ENCODE assay signal across 29 mouse cellular contexts in the genomic region with DNA sequence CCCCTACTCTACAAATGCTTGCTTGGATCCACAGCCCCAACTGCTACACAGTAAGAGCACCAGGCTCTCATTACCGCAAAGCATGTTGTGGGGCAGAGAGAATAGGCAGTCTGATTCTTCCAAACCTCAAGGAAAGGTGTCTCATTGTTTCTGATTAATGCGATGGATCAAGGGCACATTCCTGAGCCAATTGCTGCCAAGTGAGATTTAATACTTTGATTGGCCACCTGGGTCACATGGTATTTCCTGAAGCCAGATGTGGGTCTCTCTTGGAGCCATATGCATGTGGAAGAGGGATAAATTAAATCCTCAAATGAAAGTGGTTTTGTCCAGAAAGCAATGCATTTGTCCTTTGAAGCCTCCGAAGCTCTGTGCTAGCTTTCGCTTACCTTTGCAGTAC.
DNase-seq lines count a peak whose midpoint lies in the region; ATAC-seq and TF ChIP-seq lines count a peak whose summit lies in the region.
"Had no signal": no experiment of that assay in that cellular context is flagged by ENCODE, and none has a peak within 500 bp of the region (broad histone marks: within the 10 kb centered on the region; RNA-seq: fewer than 3 reads in every experiment).

No protein-coding gene starts in this region.

- no peak overlapping the region for H3K4me2 ChIP-seq in embryonic facial prominence, embryonic 11.5 days (ENCODE audit: low read depth, low read length)
- no peak overlapping the region for H3K4me2 ChIP-seq in limb, embryonic 11.5 days (ENCODE audit: low read depth, severe bottlenecking)
- H3K4me2 ChIP-seq: heart, embryonic 15.5 days; limb, embryonic 12.5 days; liver, embryonic 11.5 days; lung, embryonic 15.5 days; midbrain, embryonic 13.5 days; neural tube, embryonic 13.5 days; stomach, embryonic 15.5 days had no signal

- H3K27me3 ChIP-seq in embryonic facial prominence, embryonic 11.5 days (ENCODE audit: control insufficient read depth, insufficient read depth, low read length) = no peaks in the 10 kb centered on the region
- H3K27me3 ChIP-seq in limb, embryonic 11.5 days (ENCODE audit: control insufficient read depth, insufficient read depth, low read length) = no peaks in the 10 kb centered on the region
- H3K27me3 ChIP-seq in heart, embryonic 10.5 days (ENCODE audit: insufficient read depth, poor library complexity, severe bottlenecking) = no peaks in the 10 kb centered on the region
- H3K27me3 ChIP-seq: heart, embryonic 15.5 days; limb, embryonic 12.5 days; lung, embryonic 15.5 days; midbrain, embryonic 13.5 days; neural tube, embryonic 13.5 days; Patski; stomach, embryonic 15.5 days had no signal

- no peak for ATAC-seq in embryonic facial prominence, embryonic 11.5 days (replicated peaks; ENCODE audit: insufficient number of reproducible peaks, low FRiP score, low TSS enrichment, low read depth)
- no peak for ATAC-seq in limb, embryonic 11.5 days (ENCODE audit: insufficient number of reproducible peaks, low FRiP score, low TSS enrichment, low read depth)
- ATAC-seq: forebrain, embryonic 16.5 days; hindbrain, postnatal 0 days; intestine, postnatal 0 days; midbrain, embryonic 13.5 days; Patski had no signal

- H3K4me3 ChIP-seq in ES-E14 (ENCODE audit: insufficient read depth in 1 of 2, low read depth in 1 of 2, low read length in 2 of 2, poor library complexity in 1 of 2, severe bottlenecking in 1 of 2) = no peak overlapping the region
- H3K4me3 ChIP-seq in embryonic facial prominence, embryonic 11.5 days (ENCODE audit: low read depth, low read length) = no peak overlapping the region
- no peak overlapping the region for H3K4me3 ChIP-seq in limb, embryonic 11.5 days (ENCODE audit: low read depth, low read length)
- no peak overlapping the region for H3K4me3 ChIP-seq in heart, embryonic 10.5 days
- H3K4me3 ChIP-seq: heart, embryonic 15.5 days; limb, embryonic 12.5 days; lung, embryonic 15.5 days; midbrain, embryonic 13.5 days; neural tube, embryonic 13.5 days; stomach, embryonic 15.5 days had no signal

- H3K4me1 ChIP-seq in ES-E14 (ENCODE audit: control insufficient read depth in 2 of 2, insufficient read depth in 2 of 2, low read length in 2 of 2, poor library complexity in 1 of 2) = no peaks in the 10 kb centered on the region
- no peaks in the 10 kb centered on the region for H3K4me1 ChIP-seq in embryonic facial prominence, embryonic 11.5 days (ENCODE audit: control insufficient read depth, insufficient read depth, low read length)
- no peaks in the 10 kb centered on the region for H3K4me1 ChIP-seq in limb, embryonic 11.5 days (ENCODE audit: control insufficient read depth, insufficient read depth, low read length)
- no peaks in the 10 kb centered on the region for H3K4me1 ChIP-seq in heart, embryonic 10.5 days
- H3K4me1 ChIP-seq: heart, embryonic 15.5 days; limb, embryonic 12.5 days; lung, embryonic 15.5 days; midbrain, embryonic 13.5 days; neural tube, embryonic 13.5 days; stomach, embryonic 15.5 days had no signal

- H3K36me3 ChIP-seq in ES-E14 (ENCODE audit: control insufficient read depth, insufficient read depth, low read length, poor library complexity, severe bottlenecking) = no peaks in the 10 kb centered on the region
- H3K36me3 ChIP-seq in embryonic facial prominence, embryonic 11.5 days (replicated peaks; ENCODE audit: control insufficient read depth, insufficient read depth, low read depth, low read length) = no peaks in the 10 kb centered on the region
- H3K36me3 ChIP-seq in limb, embryonic 11.5 days (ENCODE audit: control insufficient read depth, insufficient read depth, low read length) = no peaks in the 10 kb centered on the region
- H3K36me3 ChIP-seq in heart, embryonic 10.5 days = no peaks in the 10 kb centered on the region
- H3K36me3 ChIP-seq: G1E; heart, embryonic 15.5 days; limb, embryonic 12.5 days; lung, embryonic 15.5 days; midbrain, embryonic 13.5 days; neural tube, embryonic 13.5 days; stomach, embryonic 15.5 days had no signal

- 63% methylated on average over 4 of the region's 4 CpGs for WGBS in embryonic facial prominence, embryonic 11.5 days
- WGBS in limb, embryonic 11.5 days = 66% methylated on average over 4 of the region's 4 CpGs
- 93% methylated on average over 4 of the region's 4 CpGs for WGBS in heart, embryonic 10.5 days

- no peak overlapping the region for H3K27ac ChIP-seq in ES-E14 (ENCODE audit: insufficient read depth, low read depth, low read length, poor library complexity, severe bottlenecking)
- H3K27ac ChIP-seq in embryonic facial prominence, embryonic 11.5 days (replicated peaks; ENCODE audit: low read depth, low read length) = no peak overlapping the region
- no peak overlapping the region for H3K27ac ChIP-seq in limb, embryonic 11.5 days (replicated peaks; ENCODE audit: low read depth, low read length)
- H3K27ac ChIP-seq in heart, embryonic 10.5 days = no peak overlapping the region
- H3K27ac ChIP-seq: heart, embryonic 15.5 days; hindbrain, postnatal 0 days; limb, embryonic 12.5 days; lung, embryonic 15.5 days; midbrain, embryonic 13.5 days; neural tube, embryonic 13.5 days; stomach, embryonic 15.5 days had no signal

- H3K9ac ChIP-seq in ES-E14 (ENCODE audit: insufficient read depth, low read depth, low read length, poor library complexity, severe bottlenecking) = no peak overlapping the region
- no peak overlapping the region for H3K9ac ChIP-seq in embryonic facial prominence, embryonic 11.5 days (replicated peaks; ENCODE audit: low read length)
- H3K9ac ChIP-seq in limb, embryonic 11.5 days (ENCODE audit: low read length) = no peak overlapping the region
- H3K9ac ChIP-seq: heart, embryonic 15.5 days; limb, embryonic 12.5 days; lung, embryonic 15.5 days; midbrain, embryonic 13.5 days; neural tube, embryonic 13.5 days; stomach, embryonic 15.5 days had no signal

- DNase-seq in ES-CJ7 (ENCODE audit: low read depth, low spot score) (peak; percentile 25), ES-E14 (ENCODE audit: low read depth, low spot score) (peak; percentile 20)
- DNase-seq in embryonic facial prominence, embryonic 11.5 days (ENCODE audit: low spot score) = peak; percentile 59
- peak; percentile 26 for DNase-seq in limb, embryonic 11.5 days (ENCODE audit: low spot score)
- no peak for DNase-seq in ovary, postnatal 10 days (ENCODE audit: low spot score)
- DNase-seq in heart, embryonic 10.5 days (ENCODE audit: low spot score) = no peak
- no peak for DNase-seq in adrenal gland, adult 2 months
- DNase-seq: adrenal gland, adult 8-10 months; B cell, adult 2 months; cerebellum, adult 11-12 months; cerebellum, adult 9-11 months; gastrocnemius, postnatal 14 days; kidney, adult 9 months; kidney, postnatal 10 days; layer of hippocampus, postnatal 36 days; right cerebral cortex, postnatal 14 days; thymus, postnatal 14 days had no signal

- no peaks in the 10 kb centered on the region for H3K9me3 ChIP-seq in ES-E14 (ENCODE audit: control insufficient read depth, insufficient read depth, low read depth, low read length)
- no peaks in the 10 kb centered on the region for H3K9me3 ChIP-seq in embryonic facial prominence, embryonic 11.5 days (replicated peaks; ENCODE audit: control insufficient read depth, low read length)
- H3K9me3 ChIP-seq in limb, embryonic 11.5 days (ENCODE audit: control insufficient read depth, low read length) = no peaks in the 10 kb centered on the region
- H3K9me3 ChIP-seq in heart, embryonic 10.5 days = no peaks in the 10 kb centered on the region
- H3K9me3 ChIP-seq: heart, embryonic 15.5 days; limb, embryonic 12.5 days; lung, embryonic 15.5 days; midbrain, embryonic 13.5 days; neural tube, embryonic 13.5 days; stomach, embryonic 15.5 days had no signal

- in situ Hi-C loops in ES-E14 (cut with MboI; ENCODE audit: low sequenced_read_pairs in 2 of 2, unreplicated experiment in 2 of 2) = no loop called here

TF ChIP-seq in ES-E14, 5 proteins besides CTCF, POLR2A, EP300 and RAD21:
- TF ChIP-seq ZC3H11A (IDR thresholded peaks at IDR 0.05; ENCODE audit: borderline replicate concordance, low read depth, low read length) = no peak
- TF ChIP-seq ZNF384 (IDR thresholded peaks at IDR 0.05; ENCODE audit: low read depth, low read length) = no peak
- TF ChIP-seq HCFC1 (IDR thresholded peaks at IDR 0.05; ENCODE audit: borderline replicate concordance, insufficient read depth, low read length) = no peak
- TF ChIP-seq MAFK (IDR thresholded peaks at IDR 0.05; ENCODE audit: insufficient read depth, low read depth, low read length) = no peak
- no peak for TF ChIP-seq CHD2 (IDR thresholded peaks at IDR 0.05; ENCODE audit: low read depth, low read length)

Comparison
In these comparisons a context has a peak if more than half of its experiments do, and no peak if none do; other contexts are left out.
1. DNase-seq: peak in ES-CJ7 (single experiment), ES-E14 (single experiment), embryonic facial prominence, embryonic 11.5 days (single experiment) and limb, embryonic 11.5 days (single experiment); none in ovary, postnatal 10 days (single experiment), heart, embryonic 10.5 days (single experiment) and adrenal gland, adult 2 months (single experiment).